Mouse (Mus musculus): ENCODE data around the gene Slc12a4. TPM values are rescaled to one million over a fixed set of nuclear protein-coding genes. Genes with fewer than 3 reads are reported as not detected.

Slc12a4 gene
- polyA plus RNA-seq, 1 experiment from 2014 or later, result 38.1 TPM

DNA sequence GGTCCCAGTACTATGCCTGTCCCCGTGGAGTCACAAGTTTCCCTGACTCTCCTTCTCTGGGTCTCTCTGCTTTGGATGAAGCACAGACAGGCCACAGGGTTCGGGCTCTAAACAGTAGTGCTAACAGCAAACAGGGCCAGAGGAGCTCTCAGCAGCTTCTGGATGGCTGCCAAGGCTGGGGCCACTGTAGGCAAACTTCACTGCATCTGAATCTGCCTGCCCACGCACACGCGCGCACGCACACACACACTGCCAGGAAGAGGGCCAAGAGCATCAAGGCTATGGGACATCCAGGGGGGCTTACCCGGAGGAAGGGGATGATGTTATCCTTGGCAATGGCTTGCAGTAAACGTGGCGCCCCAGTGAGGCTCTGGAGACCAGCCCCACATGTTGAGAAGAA lies 16.5 kb downstream of the Slc12a4 start:
- WGBS, result 57% methylated on average over 10 of the region's 10 CpGs
- Histone ChIP-seq H3K4me2 (replicated peaks; ENCODE audit: low read depth, low read length) (no peak overlapping the region), H3K9me3 (ENCODE audit: control insufficient read depth, low read depth, low read length) (no peaks in the 10 kb centered on the region), H3K4me1 (ENCODE audit: control insufficient read depth, insufficient read depth, low read length) (no peaks in the 10 kb centered on the region), H3K4me3 (ENCODE audit: low read depth, low read length) (no peak overlapping the region), H3K27ac (ENCODE audit: low read length) (no peak overlapping the region), H3K27me3 (ENCODE audit: control insufficient read depth, insufficient read depth, low read length) (no peaks in the 10 kb centered on the region), H3K9ac (replicated peaks; ENCODE audit: low read depth, low read length) (no peak overlapping the region), H3K36me3 (ENCODE audit: control insufficient read depth, insufficient read depth, low read length) (peaks cover 84% of the 10 kb centered on the region)
- ATAC-seq (ENCODE audit: insufficient number of reproducible peaks, insufficient read depth, low FRiP score, low read depth), result peak; percentile 38; the same call in 1 of the 2 replicates

DNA sequence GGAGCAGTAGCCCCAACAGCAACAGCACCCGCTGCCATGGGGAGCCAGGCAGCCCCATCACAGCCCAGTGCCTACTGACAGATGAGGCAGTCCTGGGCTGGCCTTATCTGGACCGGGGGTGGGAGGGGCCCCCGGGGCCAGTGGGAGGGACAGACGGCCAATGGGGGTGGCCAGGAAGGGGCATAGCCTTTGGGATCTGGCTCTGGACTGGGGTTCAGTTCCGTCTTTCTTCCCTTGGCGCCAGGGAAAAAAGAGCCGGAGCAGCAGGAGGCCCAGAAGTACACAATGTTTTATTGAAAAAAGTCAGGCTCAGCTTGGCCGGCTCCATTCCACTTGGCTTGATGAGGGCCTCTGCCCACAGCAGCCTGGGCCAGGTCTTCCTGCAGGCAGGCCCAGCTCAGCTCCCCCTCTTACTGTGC lies 22.6 kb downstream of the Slc12a4 start, which contains the start of gene Lcat:
TSS of gene Lcat (minus strand) at position 62 of the 419 bp plus-strand sequence.
- WGBS, result 89% methylated on average over 8 of the region's 8 CpGs
- no peak within 1 kb of the TSS for H3K27ac ChIP-seq (ENCODE audit: low read length)
- no peak within 1 kb of the TSS for H3K4me2 ChIP-seq (replicated peaks; ENCODE audit: low read depth, low read length)
- H3K27me3 ChIP-seq (ENCODE audit: control insufficient read depth, insufficient read depth, low read length), result no peaks in the 10 kb centered on the region
- no peak for ATAC-seq (ENCODE audit: insufficient number of reproducible peaks, insufficient read depth, low FRiP score, low read depth)
- H3K36me3 ChIP-seq (ENCODE audit: control insufficient read depth, insufficient read depth, low read length), result peaks cover 52% of the 10 kb centered on the region
- no peaks in the 10 kb centered on the region for H3K9me3 ChIP-seq (ENCODE audit: control insufficient read depth, low read depth, low read length)
- no peak within 1 kb of the TSS for H3K4me3 ChIP-seq (ENCODE audit: low read depth, low read length)
- H3K9ac ChIP-seq (replicated peaks; ENCODE audit: low read depth, low read length), result no peak within 1 kb of the TSS
- H3K4me1 ChIP-seq (ENCODE audit: control insufficient read depth, insufficient read depth, low read length), result no peaks in the 10 kb centered on the region

DNA sequence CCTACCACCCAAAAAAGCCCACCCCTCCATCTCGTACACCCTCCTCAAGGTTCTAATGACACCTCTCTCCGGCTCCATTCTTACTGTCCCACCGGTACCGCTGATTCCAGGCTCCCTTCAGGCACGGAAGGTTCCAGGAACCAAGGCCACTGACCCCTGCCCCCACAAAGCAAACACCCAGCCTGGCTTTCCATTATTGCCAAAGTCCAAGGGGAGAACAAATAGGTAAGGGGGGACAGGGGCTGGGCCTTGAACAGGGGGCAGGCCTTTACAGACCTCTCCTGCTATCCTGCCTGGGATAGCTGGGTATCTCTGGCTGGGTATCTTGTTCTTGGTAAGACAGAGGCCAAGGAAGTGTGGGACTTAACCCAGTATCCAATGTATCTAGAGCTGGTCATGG lies 23.4 kb downstream of the Slc12a4 start:
- Histone ChIP-seq H3K36me3 (ENCODE audit: control insufficient read depth, insufficient read depth, low read length) (peaks cover 46% of the 10 kb centered on the region), H3K9ac (replicated peaks; ENCODE audit: low read depth, low read length) (no peak overlapping the region), H3K27me3 (ENCODE audit: control insufficient read depth, insufficient read depth, low read length) (no peaks in the 10 kb centered on the region), H3K9me3 (ENCODE audit: control insufficient read depth, low read depth, low read length) (no peaks in the 10 kb centered on the region), H3K4me1 (ENCODE audit: control insufficient read depth, insufficient read depth, low read length) (no peaks in the 10 kb centered on the region), H3K27ac (ENCODE audit: low read length) (no peak overlapping the region), H3K4me2 (replicated peaks; ENCODE audit: low read depth, low read length) (no peak overlapping the region), H3K4me3 (ENCODE audit: low read depth, low read length) (no peak overlapping the region)
- ATAC-seq (ENCODE audit: insufficient number of reproducible peaks, insufficient read depth, low FRiP score, low read depth), result no peak
- WGBS, result 80% methylated on average over 5 of the region's 5 CpGs

DNA sequence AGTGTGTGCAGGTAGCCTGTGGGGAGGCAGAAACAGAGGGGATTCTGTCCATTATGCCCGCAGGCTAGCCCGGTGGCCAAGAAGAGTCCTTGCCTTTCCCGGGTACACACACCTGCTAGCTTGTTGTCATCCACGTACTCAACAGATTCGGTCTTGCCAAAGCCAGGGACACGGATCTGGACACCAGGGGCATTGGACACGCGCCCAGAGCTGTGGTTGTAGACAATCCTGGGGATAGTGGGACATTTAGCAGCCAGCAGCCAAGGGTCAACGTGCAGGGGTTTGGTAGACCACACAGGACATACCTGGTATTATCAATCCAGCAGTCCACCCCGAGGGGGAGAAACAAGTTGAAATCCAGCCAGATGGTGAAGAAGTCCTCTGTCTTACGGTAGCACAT lies 23.9 kb downstream of the Slc12a4 start:
- ATAC-seq (ENCODE audit: insufficient number of reproducible peaks, insufficient read depth, low FRiP score, low read depth), result no peak
- Histone ChIP-seq H3K4me1 (ENCODE audit: control insufficient read depth, insufficient read depth, low read length) (no peaks in the 10 kb centered on the region), H3K36me3 (ENCODE audit: control insufficient read depth, insufficient read depth, low read length) (peaks cover 41% of the 10 kb centered on the region), H3K27me3 (ENCODE audit: control insufficient read depth, insufficient read depth, low read length) (no peaks in the 10 kb centered on the region), H3K9ac (replicated peaks; ENCODE audit: low read depth, low read length) (no peak overlapping the region), H3K4me2 (replicated peaks; ENCODE audit: low read depth, low read length) (no peak overlapping the region), H3K4me3 (ENCODE audit: low read depth, low read length) (no peak overlapping the region), H3K9me3 (ENCODE audit: control insufficient read depth, low read depth, low read length) (no peaks in the 10 kb centered on the region), H3K27ac (ENCODE audit: low read length) (no peak overlapping the region)
- 94% methylated on average over 11 of the region's 11 CpGs for WGBS

DNA sequence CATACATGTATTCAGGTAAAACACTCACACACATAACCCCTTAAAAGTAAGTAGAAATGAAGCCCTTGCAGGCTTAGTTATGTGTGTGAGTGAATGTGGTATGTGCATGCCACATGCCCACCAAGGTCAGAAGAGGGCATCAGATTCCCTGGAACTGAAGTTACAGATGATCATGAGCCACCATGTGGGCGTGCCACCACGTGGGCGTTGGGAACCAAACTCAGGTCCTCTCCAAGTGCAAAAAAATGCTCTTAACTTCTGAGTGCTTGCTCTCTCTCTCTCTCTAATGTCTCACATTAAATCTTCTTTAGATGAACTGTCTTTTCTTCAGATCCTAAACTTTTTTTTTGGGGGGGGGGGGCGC lies 27.6 kb downstream of the Slc12a4 start, which contains the start of gene Psmb10:
TSS of gene Psmb10 (minus strand) at position 139 of the 364 bp plus-strand sequence.
- no peak for ATAC-seq (ENCODE audit: insufficient number of reproducible peaks, insufficient read depth, low FRiP score, low read depth)
- Histone ChIP-seq H3K4me1 (ENCODE audit: control insufficient read depth, insufficient read depth, low read length) (no peaks in the 10 kb centered on the region), H3K4me3 (ENCODE audit: low read depth, low read length) (peak within 1 kb of the TSS; percentile 65), H3K27me3 (ENCODE audit: control insufficient read depth, insufficient read depth, low read length) (no peaks in the 10 kb centered on the region), H3K36me3 (ENCODE audit: control insufficient read depth, insufficient read depth, low read length) (peaks cover 7% of the 10 kb centered on the region), H3K27ac (ENCODE audit: low read length) (peak within 1 kb of the TSS; percentile 70), H3K9ac (replicated peaks; ENCODE audit: low read depth, low read length) (peak within 1 kb of the TSS; percentile 43), H3K4me2 (replicated peaks; ENCODE audit: low read depth, low read length) (peak within 1 kb of the TSS; percentile 97), H3K9me3 (ENCODE audit: control insufficient read depth, low read depth, low read length) (no peaks in the 10 kb centered on the region)
- WGBS, result 21% methylated on average over 4 of the region's 4 CpGs

DNA sequence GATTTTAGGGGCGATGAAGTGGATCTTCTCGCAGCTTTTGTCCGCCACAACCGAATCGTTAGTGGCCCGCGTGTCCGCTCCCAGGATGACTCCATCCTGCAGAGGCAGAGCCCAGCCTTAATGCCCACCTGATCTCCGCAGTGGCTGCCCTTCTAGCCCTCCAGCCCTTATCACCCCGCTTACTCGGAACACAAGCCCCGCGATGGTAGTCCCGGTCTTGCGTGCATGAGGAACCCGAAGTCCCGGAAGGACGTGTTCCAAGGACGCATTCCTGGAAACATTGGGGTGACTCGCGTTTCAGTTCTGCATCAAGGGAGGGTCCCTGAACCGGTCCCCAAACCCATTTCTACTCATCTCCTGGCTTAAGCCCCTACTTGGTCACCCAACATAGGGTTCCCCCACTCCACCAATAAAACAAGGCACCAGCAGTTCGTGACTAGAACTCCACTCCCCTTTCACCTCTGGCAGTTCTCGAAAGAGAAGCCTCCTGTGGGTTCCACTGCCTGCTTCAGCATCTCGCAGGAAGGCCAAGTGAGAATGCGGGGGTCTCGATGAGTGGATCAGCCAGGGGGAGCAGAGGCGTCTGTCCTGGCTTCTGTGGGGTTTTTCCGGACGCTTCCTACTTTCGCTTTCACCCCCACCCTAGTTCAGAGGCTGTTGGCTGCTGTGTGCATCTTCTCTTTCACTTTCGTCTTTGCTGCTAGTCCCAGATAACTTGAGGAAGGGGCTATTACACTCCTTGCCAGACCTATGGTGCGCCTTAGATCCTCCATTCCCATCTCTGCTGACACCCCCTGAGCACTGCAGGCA lies 28.2 kb downstream of the Slc12a4 start:
- Histone ChIP-seq H3K4me2 (replicated peaks; ENCODE audit: low read depth, low read length) (peak overlapping the region; percentile 97), H3K4me3 (ENCODE audit: low read depth, low read length) (peak overlapping the region; percentile 65), H3K27me3 (ENCODE audit: control insufficient read depth, insufficient read depth, low read length) (no peaks in the 10 kb centered on the region), H3K4me1 (ENCODE audit: control insufficient read depth, insufficient read depth, low read length) (no peaks in the 10 kb centered on the region), H3K9me3 (ENCODE audit: control insufficient read depth, low read depth, low read length) (no peaks in the 10 kb centered on the region), H3K9ac (replicated peaks; ENCODE audit: low read depth, low read length) (peak overlapping the region; percentile 43), H3K36me3 (ENCODE audit: control insufficient read depth, insufficient read depth, low read length) (peaks cover 7% of the 10 kb centered on the region), H3K27ac (ENCODE audit: low read length) (peak overlapping the region; percentile 70)
- 1% methylated on average over 33 of the region's 33 CpGs for WGBS
- ATAC-seq (ENCODE audit: insufficient number of reproducible peaks, insufficient read depth, low FRiP score, low read depth), result no peak

DNA sequence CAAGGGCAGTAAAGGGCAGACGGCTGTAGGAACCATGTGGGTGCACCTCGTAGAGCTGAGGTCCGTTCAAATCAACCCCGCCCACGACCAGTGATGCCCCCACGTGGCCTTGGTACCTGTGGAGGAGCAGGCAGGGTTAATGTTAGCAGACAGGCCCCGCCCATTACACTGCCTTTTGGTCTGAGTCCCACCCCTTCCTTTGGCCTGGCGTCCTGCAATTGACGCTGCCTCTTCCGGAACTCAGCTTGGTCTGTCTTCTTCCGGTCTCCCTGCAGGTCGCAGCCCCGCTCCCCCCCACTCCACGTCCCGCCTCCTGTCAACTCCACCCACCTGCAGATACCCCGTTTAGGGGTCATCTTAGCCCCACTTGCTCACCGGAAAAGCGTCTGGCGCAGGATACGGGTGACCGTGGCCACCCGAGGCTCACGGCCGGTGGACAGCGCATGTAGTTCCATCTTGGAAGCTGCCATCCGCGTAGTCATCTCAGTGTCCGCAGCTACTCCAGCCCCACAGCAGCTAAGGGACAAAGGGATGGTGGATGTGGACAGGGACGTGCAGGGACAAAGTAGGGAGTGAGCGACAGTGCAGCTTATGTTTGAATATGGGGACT lies 28.9 kb downstream of the Slc12a4 start:
- H3K4me1 ChIP-seq (ENCODE audit: control insufficient read depth, insufficient read depth, low read length), result no peaks in the 10 kb centered on the region
- peak; percentile 91 for ATAC-seq (ENCODE audit: insufficient number of reproducible peaks, insufficient read depth, low FRiP score, low read depth)
- no peaks in the 10 kb centered on the region for H3K9me3 ChIP-seq (ENCODE audit: control insufficient read depth, low read depth, low read length)
- peak overlapping the region; percentile 43 for H3K9ac ChIP-seq (replicated peaks; ENCODE audit: low read depth, low read length)
- H3K27me3 ChIP-seq (ENCODE audit: control insufficient read depth, insufficient read depth, low read length), result no peaks in the 10 kb centered on the region
- peaks cover 9% of the 10 kb centered on the region for H3K36me3 ChIP-seq (ENCODE audit: control insufficient read depth, insufficient read depth, low read length)
- peak overlapping the region; percentile 70 for H3K27ac ChIP-seq (ENCODE audit: low read length)
- H3K4me2 ChIP-seq (replicated peaks; ENCODE audit: low read depth, low read length), result peak overlapping the region; percentile 97
- H3K4me3 ChIP-seq (ENCODE audit: low read depth, low read length), result peak overlapping the region; percentile 65
- under 1% methylated on average over 30 of the region's 30 CpGs for WGBS

DNA sequence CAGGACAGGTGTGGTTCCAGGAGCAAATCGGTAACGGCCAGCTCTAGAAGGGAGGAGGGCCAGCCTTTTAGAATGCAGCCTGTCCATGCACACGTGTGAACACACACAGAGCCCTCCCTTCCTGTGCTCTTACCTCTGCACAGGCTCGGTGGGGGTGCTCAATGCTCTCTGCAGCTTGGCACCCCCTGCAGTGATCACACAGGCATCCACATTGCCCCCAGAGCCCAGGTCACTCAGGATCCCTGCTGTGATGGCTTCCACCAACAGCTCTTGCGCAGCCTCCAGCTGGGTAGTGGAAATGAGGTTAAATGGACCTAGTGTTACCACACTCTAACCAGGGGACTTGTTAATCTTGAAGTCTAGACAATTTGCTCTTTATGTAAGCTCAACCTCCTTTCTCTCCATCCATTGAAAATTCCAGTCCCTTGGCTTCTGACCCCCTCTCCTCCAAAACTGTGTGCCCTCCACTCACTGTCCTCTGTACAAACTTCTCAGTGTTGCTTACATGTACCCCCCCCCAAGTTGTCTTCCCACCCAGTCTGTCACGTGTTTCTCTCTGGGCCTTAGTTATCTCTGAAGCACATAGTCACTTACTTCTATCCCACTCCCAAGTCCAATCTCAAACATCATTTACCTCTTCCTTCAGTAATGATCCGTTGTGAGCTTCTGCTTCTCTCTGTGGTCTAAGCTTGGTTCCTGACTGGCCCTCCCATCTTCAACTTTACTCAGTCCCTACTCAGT lies 29.9 kb downstream of the Slc12a4 start:
- peak overlapping the region; percentile 97 for H3K4me2 ChIP-seq (replicated peaks; ENCODE audit: low read depth, low read length)
- H3K27me3 ChIP-seq (ENCODE audit: control insufficient read depth, insufficient read depth, low read length), result no peaks in the 10 kb centered on the region
- H3K9me3 ChIP-seq (ENCODE audit: control insufficient read depth, low read depth, low read length), result no peaks in the 10 kb centered on the region
- no peaks in the 10 kb centered on the region for H3K4me1 ChIP-seq (ENCODE audit: control insufficient read depth, insufficient read depth, low read length)
- peaks cover 18% of the 10 kb centered on the region; the same call in 1 of the 2 replicates for H3K36me3 ChIP-seq (ENCODE audit: control insufficient read depth, insufficient read depth, low read length)
- 30% methylated on average over 7 of the region's 7 CpGs for WGBS
- H3K27ac ChIP-seq (ENCODE audit: low read length), result peak overlapping the region; percentile 10; the same call in 1 of the 2 replicates
- H3K4me3 ChIP-seq (ENCODE audit: low read depth, low read length), result peak overlapping the region; percentile 65
- no peak for ATAC-seq (ENCODE audit: insufficient number of reproducible peaks, insufficient read depth, low FRiP score, low read depth)
- H3K9ac ChIP-seq (replicated peaks; ENCODE audit: low read depth, low read length), result no peak overlapping the region
